Mouse (Mus musculus): ENCODE results near the gene Nudt21. TPM values are rescaled to one million over a fixed set of nuclear protein-coding genes. Genes with fewer than 3 reads are reported as not detected.
"Not testable (repeated sequence)": the region's sequence is repeated elsewhere in the genome, so short reads cannot be mapped to it uniquely, and the experiment has no call there.

The Nudt21 gene
- polyA plus RNA-seq, 1 experiment from 2014 or later: 91.3 TPM

GRCm38 (mm10) chr8:94036541-94036940 lies 290 bp downstream of the Nudt21 start:
- H3K4me1 ChIP-seq (ENCODE audit: control insufficient read depth, insufficient read depth, low read length): peaks cover 14% of the 10 kb centered on the region
- H3K36me3 ChIP-seq (ENCODE audit: control insufficient read depth, insufficient read depth, low read length); H3K9me3 ChIP-seq (replicated peaks; ENCODE audit: control insufficient read depth, low read length); H3K27me3 ChIP-seq (ENCODE audit: control insufficient read depth, insufficient read depth, low read length): not testable (repeated sequence)
- ATAC-seq (replicated peaks; ENCODE audit: insufficient number of reproducible peaks, low FRiP score, low TSS enrichment): peak; percentile 85
- peak overlapping the region; percentile 85 for H3K4me2 ChIP-seq
- H3K27ac ChIP-seq (ENCODE audit: low read depth, low read length): peak overlapping the region; percentile 82
- WGBS (ENCODE audit: insufficient replicate concordance): under 1% methylated on average over 21 of the region's 32 CpGs
- peak overlapping the region; percentile 70 for H3K4me3 ChIP-seq (ENCODE audit: low read depth, low read length)
- H3K9ac ChIP-seq (ENCODE audit: low read depth, low read length): peak overlapping the region; percentile 77

GRCm38 (mm10) chr8:94035200-94035599 lies 1.6 kb downstream of the Nudt21 start:
- Histone ChIP-seq H3K9me3 (replicated peaks; ENCODE audit: control insufficient read depth, low read length) (no peaks in the 10 kb centered on the region), H3K4me3 (ENCODE audit: low read depth, low read length) (peak overlapping the region; percentile 0; the same call in 1 of the 2 replicates), H3K27me3 (ENCODE audit: control insufficient read depth, insufficient read depth, low read length) (no peaks in the 10 kb centered on the region), H3K36me3 (ENCODE audit: control insufficient read depth, insufficient read depth, low read length) (peaks cover 2% of the 10 kb centered on the region), H3K9ac (ENCODE audit: low read depth, low read length) (no peak overlapping the region), H3K4me2 (peak overlapping the region; percentile 85), H3K4me1 (ENCODE audit: control insufficient read depth, insufficient read depth, low read length) (peaks cover 14% of the 10 kb centered on the region), H3K27ac (ENCODE audit: low read depth, low read length) (no peak overlapping the region)
- ATAC-seq (replicated peaks; ENCODE audit: insufficient number of reproducible peaks, low FRiP score, low TSS enrichment): no peak
- WGBS (ENCODE audit: insufficient replicate concordance): 58% methylated on average over 5 of the region's 5 CpGs

- 84% methylated on average over 3 of the region's 3 CpGs for WGBS (ENCODE audit: insufficient replicate concordance)
- H3K27me3 ChIP-seq (ENCODE audit: control insufficient read depth, insufficient read depth, low read length): no peaks in the 10 kb centered on the region
- peaks cover 14% of the 10 kb centered on the region for H3K4me1 ChIP-seq (ENCODE audit: control insufficient read depth, insufficient read depth, low read length)
- no peak for ATAC-seq (replicated peaks; ENCODE audit: insufficient number of reproducible peaks, low FRiP score, low TSS enrichment)
- H3K9ac ChIP-seq (ENCODE audit: low read depth, low read length): no peak overlapping the region; the same call in 1 of the 2 replicates
- H3K36me3 ChIP-seq (ENCODE audit: control insufficient read depth, insufficient read depth, low read length): peaks cover 9% of the 10 kb centered on the region
- H3K9me3 ChIP-seq (replicated peaks; ENCODE audit: control insufficient read depth, low read length): no peaks in the 10 kb centered on the region
- no peak overlapping the region for H3K4me2 ChIP-seq
- no peak overlapping the region for H3K27ac ChIP-seq (ENCODE audit: low read depth, low read length)
- H3K4me3 ChIP-seq (ENCODE audit: low read depth, low read length): no peak overlapping the region
These were observed 3.2 kb downstream of the Nudt21 start for GRCm38 (mm10) chr8:94033601-94034000.

- peaks cover 25% of the 10 kb centered on the region for H3K36me3 ChIP-seq (ENCODE audit: control insufficient read depth, insufficient read depth, low read length)
These were observed 7.1 kb downstream of the Nudt21 start for GRCm38 (mm10) chr8:94029701-94030100.

GRCm38 (mm10) chr8:94023916-94024315 lies 12.9 kb downstream of the Nudt21 start:
- H3K4me1 ChIP-seq (ENCODE audit: control insufficient read depth, insufficient read depth, low read length): no peaks in the 10 kb centered on the region
- peaks cover 37% of the 10 kb centered on the region for H3K36me3 ChIP-seq (ENCODE audit: control insufficient read depth, insufficient read depth, low read length)
- WGBS (ENCODE audit: insufficient replicate concordance): 94% methylated on average over 6 of the region's 6 CpGs
- H3K9me3 ChIP-seq (replicated peaks; ENCODE audit: control insufficient read depth, low read length): no peaks in the 10 kb centered on the region
- H3K4me2 ChIP-seq: no peak overlapping the region
- H3K9ac ChIP-seq (ENCODE audit: low read depth, low read length): no peak overlapping the region
- H3K4me3 ChIP-seq (ENCODE audit: low read depth, low read length): no peak overlapping the region
- no peaks in the 10 kb centered on the region for H3K27me3 ChIP-seq (ENCODE audit: control insufficient read depth, insufficient read depth, low read length)
- ATAC-seq (replicated peaks; ENCODE audit: insufficient number of reproducible peaks, low FRiP score, low TSS enrichment): no peak
- H3K27ac ChIP-seq (ENCODE audit: low read depth, low read length): no peak overlapping the region

More at GRCm38 (mm10) chr8:94029701-94030100, 7.1 kb downstream of the Nudt21 start:
- H3K4me3 ChIP-seq (ENCODE audit: low read depth, low read length): no peak overlapping the region
- no peak overlapping the region for H3K4me2 ChIP-seq
- peaks cover 5% of the 10 kb centered on the region for H3K4me1 ChIP-seq (ENCODE audit: control insufficient read depth, insufficient read depth, low read length)
- no peaks in the 10 kb centered on the region for H3K9me3 ChIP-seq (replicated peaks; ENCODE audit: control insufficient read depth, low read length)
- WGBS (ENCODE audit: insufficient replicate concordance): 92% methylated on average over 9 of the region's 9 CpGs
- H3K9ac ChIP-seq (ENCODE audit: low read depth, low read length): no peak overlapping the region
- no peak for ATAC-seq (replicated peaks; ENCODE audit: insufficient number of reproducible peaks, low FRiP score, low TSS enrichment)
- no peaks in the 10 kb centered on the region for H3K27me3 ChIP-seq (ENCODE audit: control insufficient read depth, insufficient read depth, low read length)
- no peak overlapping the region for H3K27ac ChIP-seq (ENCODE audit: low read depth, low read length)

GRCm38 (mm10) chr8:94013026-94013612 lies 23.7 kb downstream of the Nudt21 start:
- ATAC-seq (replicated peaks; ENCODE audit: insufficient number of reproducible peaks, low FRiP score, low TSS enrichment): no peak
- peak overlapping the region; percentile 99 for H3K9ac ChIP-seq (ENCODE audit: low read depth, low read length)
- WGBS (ENCODE audit: insufficient replicate concordance): 23% methylated on average over 7 of the region's 7 CpGs
- peak overlapping the region; percentile 96 for H3K4me3 ChIP-seq (ENCODE audit: low read depth, low read length)
- H3K9me3 ChIP-seq (replicated peaks; ENCODE audit: control insufficient read depth, low read length): no peaks in the 10 kb centered on the region
- no peaks in the 10 kb centered on the region for H3K36me3 ChIP-seq (ENCODE audit: control insufficient read depth, insufficient read depth, low read length)
- peaks cover 19% of the 10 kb centered on the region for H3K4me1 ChIP-seq (ENCODE audit: control insufficient read depth, insufficient read depth, low read length)
- peak overlapping the region; percentile 83 for H3K4me2 ChIP-seq
- H3K27me3 ChIP-seq (ENCODE audit: control insufficient read depth, insufficient read depth, low read length): no peaks in the 10 kb centered on the region
- H3K27ac ChIP-seq (ENCODE audit: low read depth, low read length): peak overlapping the region; percentile 97

GRCm38 (mm10) chr8:94012013-94012951 lies 24.5 kb downstream of the Nudt21 start, which contains the start of gene Amfr:
TSS of gene Amfr (minus strand) at chr8:94012842.
- H3K4me2 ChIP-seq: peak within 1 kb of the TSS; percentile 83
- under 1% methylated on average over 98 of the region's 130 CpGs for WGBS (ENCODE audit: insufficient replicate concordance)
- peaks cover 19% of the 10 kb centered on the region for H3K4me1 ChIP-seq (ENCODE audit: control insufficient read depth, insufficient read depth, low read length)
- peak; percentile 92 for ATAC-seq (replicated peaks; ENCODE audit: insufficient number of reproducible peaks, low FRiP score, low TSS enrichment)
- H3K4me3 ChIP-seq (ENCODE audit: low read depth, low read length): peak within 1 kb of the TSS; percentile 96
- no peaks in the 10 kb centered on the region for H3K27me3 ChIP-seq (ENCODE audit: control insufficient read depth, insufficient read depth, low read length)
- H3K27ac ChIP-seq (ENCODE audit: low read depth, low read length): peak within 1 kb of the TSS; percentile 97
- H3K9ac ChIP-seq (ENCODE audit: low read depth, low read length): peak within 1 kb of the TSS; percentile 99
- H3K9me3 ChIP-seq (replicated peaks; ENCODE audit: control insufficient read depth, low read length): no peaks in the 10 kb centered on the region
- no peaks in the 10 kb centered on the region for H3K36me3 ChIP-seq (ENCODE audit: control insufficient read depth, insufficient read depth, low read length)

GRCm38 (mm10) chr8:94011076-94012012 lies 25.5 kb downstream of the Nudt21 start:
- Histone ChIP-seq H3K27me3 (ENCODE audit: control insufficient read depth, insufficient read depth, low read length) (no peaks in the 10 kb centered on the region), H3K4me1 (ENCODE audit: control insufficient read depth, insufficient read depth, low read length) (peaks cover 19% of the 10 kb centered on the region), H3K4me2 (peak overlapping the region; percentile 83), H3K36me3 (ENCODE audit: control insufficient read depth, insufficient read depth, low read length) (no peaks in the 10 kb centered on the region), H3K4me3 (ENCODE audit: low read depth, low read length) (peak overlapping the region; percentile 96), H3K9ac (ENCODE audit: low read depth, low read length) (peak overlapping the region; percentile 99), H3K9me3 (replicated peaks; ENCODE audit: control insufficient read depth, low read length) (no peaks in the 10 kb centered on the region), H3K27ac (ENCODE audit: low read depth, low read length) (peak overlapping the region; percentile 97)
- WGBS (ENCODE audit: insufficient replicate concordance): 5% methylated on average over 48 of the region's 48 CpGs
- ATAC-seq (replicated peaks; ENCODE audit: insufficient number of reproducible peaks, low FRiP score, low TSS enrichment): no peak

All from heart, embryonic 11.5 days (tissue).